Mouse (Mus musculus) layer of hippocampus, postnatal 14 days (tissue): Measurements from ENCODE around the gene Gm9844. TPM values are rescaled to one million over a fixed set of nuclear protein-coding genes. Genes with fewer than 3 reads are reported as not detected.

Source experiments
- DNase-seq, 2 experiments: peaks; one replicate each; pipeline ENCODE4 v3.0.0; 2021 to 2022; ENCODE audit warnings: low spot score in 2 of 2, mixed read lengths in 1 of 2
- total RNA-seq, 2 experiments: library from RNA; stranded (reverse); gene quantifications; 2 replicates each; pipeline ENCODE4 v1.2.3; 2021

Gm9844 gene
- total RNA-seq, 2 experiments from 2014 or later, result 1.3 to 2.1 TPM

DNA sequence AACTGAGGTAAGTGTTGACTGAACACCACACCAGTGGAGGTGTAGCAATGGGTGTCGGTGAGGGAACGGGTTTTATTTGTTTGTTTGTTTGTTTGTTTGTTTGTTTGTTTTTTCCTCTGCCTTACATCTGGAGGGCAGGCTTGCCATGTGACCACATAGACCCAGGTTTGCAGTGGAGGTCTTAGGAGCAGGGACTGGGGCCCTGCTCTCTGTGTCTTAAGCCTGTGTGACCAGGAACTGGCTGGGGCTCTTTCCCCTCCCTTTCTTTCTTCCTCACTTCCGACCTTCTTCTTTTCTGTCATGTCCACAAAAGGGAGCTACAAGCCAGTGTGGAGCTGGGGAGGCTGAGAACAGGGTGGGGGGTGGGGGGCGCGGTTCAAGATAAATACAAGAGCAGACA, 35.9 kb downstream of the Gm9844 start:
- no peak for DNase-seq

DNA sequence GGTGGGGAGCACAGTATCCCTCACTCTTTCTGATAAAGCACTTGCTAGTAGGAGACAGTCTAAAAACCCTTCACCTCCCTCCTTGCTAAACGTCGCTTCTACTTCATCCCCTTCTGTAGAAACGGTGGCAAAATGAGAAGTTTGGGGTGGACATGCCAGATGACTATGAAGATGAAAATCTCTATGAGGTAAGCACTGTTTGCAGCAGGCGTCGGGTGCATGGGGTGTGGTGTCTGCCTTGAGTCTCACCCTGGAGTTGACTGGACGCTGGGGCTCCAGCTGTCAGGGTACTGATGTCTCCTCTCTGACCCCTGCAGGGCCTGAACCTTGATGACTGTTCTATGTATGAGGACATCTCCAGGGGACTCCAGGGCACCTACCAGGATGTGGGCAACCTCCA, 39.1 kb downstream of the Gm9844 start:
- no peak for DNase-seq

DNA sequence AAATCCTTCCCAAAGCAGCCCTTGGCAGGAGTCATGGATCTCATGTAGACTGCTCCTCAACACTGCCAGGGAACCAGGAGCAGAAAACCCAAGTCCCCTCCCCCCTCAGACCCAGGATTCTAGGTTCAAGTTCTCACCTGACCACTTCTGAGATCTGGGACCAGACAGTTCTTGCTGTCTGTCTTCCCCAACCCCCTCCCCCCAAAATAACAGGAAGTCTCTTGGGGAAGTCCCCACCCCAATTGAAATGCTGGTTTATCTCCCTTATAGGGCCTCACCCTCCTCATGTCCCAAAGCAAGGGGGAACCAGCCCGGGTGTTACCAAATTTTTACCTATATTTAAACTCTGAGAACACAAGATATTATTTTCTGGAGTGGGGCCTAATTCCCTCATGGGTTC, 39.8 kb downstream of the Gm9844 start:
- no peak for DNase-seq

DNA sequence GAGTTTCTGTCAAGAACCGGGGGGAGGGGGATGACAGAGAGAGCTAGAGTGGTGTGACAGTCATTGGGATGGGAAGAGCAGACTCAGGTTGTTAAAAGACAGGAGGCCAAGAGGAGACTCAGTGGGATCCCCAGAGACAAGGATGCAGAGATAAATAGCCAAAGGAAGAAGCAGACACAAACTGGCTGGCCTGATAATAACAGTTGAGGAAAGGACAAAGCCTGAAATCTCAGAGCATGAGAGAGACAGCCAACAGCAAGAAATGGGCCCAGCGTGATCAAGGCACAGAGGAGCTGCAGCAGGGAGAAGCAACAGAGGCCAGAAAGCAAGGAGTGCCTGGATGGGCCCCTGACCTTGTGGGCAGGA, 40.2 kb downstream of the Gm9844 start:
- no peak for DNase-seq

DNA sequence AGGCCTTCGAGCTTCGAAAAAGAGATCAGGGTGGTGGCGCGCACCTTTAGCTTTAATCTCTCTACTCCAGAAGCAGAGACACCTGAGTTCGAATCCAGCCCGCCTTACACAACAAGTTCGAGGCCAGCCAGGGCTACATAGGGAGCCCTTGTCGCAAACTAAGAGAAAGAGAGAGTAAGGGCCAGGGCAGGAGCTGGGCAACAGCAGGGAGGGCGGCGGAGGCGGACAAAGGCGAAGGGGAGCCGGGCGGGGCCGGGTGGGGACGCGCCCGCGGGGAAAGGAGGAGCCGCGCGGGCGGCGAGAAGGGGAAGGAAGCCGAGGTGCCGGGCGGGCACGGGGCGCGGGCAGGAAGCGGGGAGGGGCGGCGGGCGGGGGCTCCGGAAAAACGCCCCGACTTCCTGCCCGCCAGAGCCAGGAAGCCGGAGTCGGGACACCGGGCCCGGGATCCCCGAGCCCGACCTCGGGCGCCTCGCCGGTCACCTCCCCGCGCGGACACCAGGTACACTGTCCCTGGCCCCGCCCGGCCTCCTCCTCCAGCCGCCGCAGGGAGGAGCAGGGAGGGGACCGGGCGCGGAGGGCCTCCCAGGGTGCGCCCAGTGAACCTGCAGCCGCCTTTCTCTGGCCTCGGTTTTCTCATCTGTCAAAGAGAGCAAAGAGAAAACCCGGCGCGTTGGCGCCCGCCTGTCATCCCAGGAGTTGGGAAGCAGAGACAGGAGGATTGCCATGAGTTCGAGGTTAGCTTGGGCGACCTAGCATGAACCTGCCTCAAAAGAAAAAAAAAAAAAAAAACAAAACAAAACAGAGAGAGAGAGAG, 40.8 kb downstream of the Gm9844 start, which contains the start of gene Arhgef1:
Gene Arhgef1 (plus strand): TSS at position 283 of the 814 bp plus-strand sequence.
- no peak for DNase-seq

DNA sequence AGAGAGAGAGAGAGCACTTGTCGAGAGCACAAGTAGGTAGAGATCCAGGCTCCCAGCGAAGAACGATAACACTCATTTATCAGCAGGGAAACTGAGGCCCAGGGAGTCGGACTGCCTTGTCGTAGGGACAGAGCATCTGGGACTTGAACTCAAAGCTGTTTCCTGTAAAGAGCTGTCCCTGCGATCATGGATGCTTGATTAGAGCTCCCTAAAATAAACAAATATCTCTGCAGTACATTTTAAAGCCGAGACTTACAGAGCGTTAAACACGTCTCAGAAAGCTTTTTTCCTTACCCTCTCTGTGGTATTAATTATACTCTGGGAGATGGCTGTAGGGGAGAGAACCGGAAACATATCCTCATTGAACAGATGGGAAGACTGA, 41.4 kb downstream of the Gm9844 start:
- DNase-seq, result no peak

DNA sequence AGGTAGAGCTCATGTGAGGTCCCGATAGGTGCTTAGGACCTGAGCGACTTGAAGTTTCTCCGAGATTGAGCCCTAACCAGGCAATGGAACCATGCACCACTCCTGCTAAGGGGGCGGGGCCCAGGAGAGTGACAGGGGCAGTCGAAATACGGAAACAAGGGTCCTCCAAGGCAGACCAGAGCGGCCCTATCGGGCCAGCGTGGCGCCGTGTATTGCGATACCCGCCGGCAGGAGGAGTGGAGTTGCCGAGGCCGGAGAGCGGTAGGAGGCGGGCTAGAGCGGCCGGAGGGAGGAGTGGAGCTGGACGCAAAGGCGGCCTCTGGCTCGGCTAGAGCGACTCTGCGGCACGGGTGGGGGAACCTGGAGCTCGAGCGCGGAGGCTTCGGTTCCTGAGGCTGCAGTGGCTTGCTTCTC, 42.1 kb downstream of the Gm9844 start:
- DNase-seq, result peak; percentile 93 to 97

DNA sequence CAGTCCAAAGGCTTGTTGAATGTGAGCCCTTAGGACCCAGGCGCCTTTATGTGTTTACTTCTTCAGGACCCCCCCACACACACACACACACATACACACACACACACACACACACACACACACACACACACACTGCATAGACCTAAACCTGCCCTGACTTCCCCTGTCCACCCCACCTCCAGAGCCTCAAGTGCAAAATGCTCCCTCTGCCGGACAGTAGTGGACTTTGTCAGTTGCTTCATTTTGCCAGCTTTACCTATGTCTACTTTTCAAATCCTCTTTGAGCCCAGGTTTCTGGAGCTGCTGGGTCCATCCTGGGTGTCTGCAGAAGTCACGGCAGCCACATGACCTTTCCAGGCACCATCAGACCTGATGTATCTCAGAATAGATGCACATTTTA, 42.9 kb downstream of the Gm9844 start:
- no peak for DNase-seq

DNA sequence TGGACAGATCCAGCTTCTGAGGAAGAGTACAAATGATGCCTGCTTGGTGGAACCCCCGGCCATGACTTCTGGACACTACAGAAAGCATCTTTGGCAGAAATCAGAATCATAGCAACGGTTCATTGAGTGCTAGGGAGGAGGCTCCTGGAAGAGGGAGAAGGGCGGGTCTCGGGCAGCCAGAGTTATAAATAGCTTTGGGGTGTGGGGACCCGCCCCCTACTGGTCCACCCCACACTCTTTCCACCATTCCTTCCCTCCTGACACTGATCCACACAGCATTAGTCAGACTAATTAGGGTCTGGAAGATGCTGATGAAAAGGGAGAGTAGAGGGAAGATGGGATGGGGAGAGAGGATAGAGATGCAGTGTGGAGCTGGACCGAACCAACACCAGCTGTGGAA, 44.5 kb downstream of the Gm9844 start:
- DNase-seq, result no peak

DNA sequence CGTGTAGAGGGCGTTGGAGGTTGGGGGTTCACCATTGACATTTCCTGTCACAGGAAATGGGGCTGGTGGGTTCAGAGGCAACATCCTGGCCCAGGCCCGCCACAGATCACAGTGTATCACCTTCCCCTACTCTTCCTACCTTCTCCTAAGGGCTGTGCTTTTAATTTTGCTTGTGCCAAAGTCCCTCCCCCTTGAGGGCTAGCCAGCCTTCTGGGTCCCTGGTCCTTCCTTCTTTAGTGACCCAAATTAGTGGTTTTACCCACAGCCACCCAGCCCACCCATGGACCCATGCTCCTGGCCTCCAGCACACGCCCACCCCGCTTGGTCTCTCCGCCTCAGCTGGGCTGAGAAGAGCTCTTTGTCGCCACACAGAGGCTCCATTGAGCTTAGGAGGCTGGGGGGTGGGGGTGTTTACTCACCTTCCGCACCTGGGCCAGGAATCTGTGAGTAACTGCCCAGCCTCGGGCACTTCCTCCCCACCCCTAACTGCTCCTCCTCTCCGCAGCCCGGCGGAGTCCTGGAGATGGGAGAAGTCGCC, 45.3 kb downstream of the Gm9844 start:
- no peak for DNase-seq

Other genes with a start within 250 kb of the Gm9844 start
- 1 to 10 TPM; 1.2 to 1.3 TPM for gene Lypd3, start 225.7 kb upstream of the Gm9844 start, total RNA-seq
- not detected for gene Tex101, start 185.5 kb upstream of the Gm9844 start, total RNA-seq
- not detected for gene BC049730, start 153.0 kb upstream of the Gm9844 start, total RNA-seq
- gene Gm4763, start 135.3 kb upstream of the Gm9844 start, total RNA-seq, result not detected
- not detected for gene Cd177, start 101.9 kb upstream of the Gm9844 start, total RNA-seq
- gene Ceacam10, start 85.0 kb upstream of the Gm9844 start, total RNA-seq, result not detected
- not detected for gene Lypd4, start 7.7 kb downstream of the Gm9844 start, total RNA-seq
- not detected for gene Dmrtc2, start 7.8 kb downstream of the Gm9844 start, total RNA-seq
- gene Rps19, start 22.2 kb downstream of the Gm9844 start, total RNA-seq, result 100 to 1,000 TPM; 452 TPM
- under 1 TPM; 0.37 to 0.43 TPM for gene Cd79a, start 35.2 kb downstream of the Gm9844 start, total RNA-seq
- gene Arhgef1, start 40.7 kb downstream of the Gm9844 start, total RNA-seq, result 10 to 100 TPM; 78.2 to 82.2 TPM
- not detected for gene Gm4881, start 82.3 kb downstream of the Gm9844 start, total RNA-seq
- 100 to 1,000 TPM; 262 to 275 TPM for gene Rabac1, start 110.5 kb downstream of the Gm9844 start, total RNA-seq
- 1,000 to 10,000 TPM; 2,620 to 2,738 TPM for gene Atp1a3, start 143.7 kb downstream of the Gm9844 start, total RNA-seq
- 100 to 1,000 TPM; 258 to 270 TPM for gene Grik5, start 210.1 kb downstream of the Gm9844 start, total RNA-seq
- gene Zfp574, start 210.4 kb downstream of the Gm9844 start, total RNA-seq, result 10 to 100 TPM; 25.0 to 26.1 TPM